Mouse (Mus musculus): ENCODE measurements around the gene Tmem59.

- TF ChIP-seq CTCF (IDR thresholded peaks at IDR 0.05; ENCODE audit: borderline replicate concordance, insufficient read depth, low read length) = no peak
- TF ChIP-seq POLR2A (IDR thresholded peaks at IDR 0.05; ENCODE audit: low read depth, low read length) = no peak
Measured at GRCm38 (mm10) chr4:107185703-107186102, 7.5 kb downstream of the Tmem59 start.

Data from embryonic fibroblast, embryonic 13.5 days (primary cell).